Mouse (Mus musculus): ENCODE measurements around the gene Zfp512.
"Not testable (repeated sequence)": the region's sequence is repeated elsewhere in the genome, so short reads cannot be mapped to it uniquely, and the experiment has no call there.

Gene Zfp512

GRCm38 (mm10) chr5:31451878-31452561 lies at the start of gene Zfp512:
Gene Zfp512, plus strand, starts transcription at chr5:31452431.
- peak; percentile 95 for DNase-seq (ENCODE audit: low spot score)

GRCm38 (mm10) chr5:31434727-31435126 lies 17.5 kb upstream of the Zfp512 start:
- not testable (repeated sequence) for DNase-seq (ENCODE audit: low spot score)

GRCm38 (mm10) chr5:31451336-31451735 lies 895 bp upstream of the Zfp512 start:
- DNase-seq (ENCODE audit: low spot score) = no peak

GRCm38 (mm10) chr5:31452562-31452878 lies 289 bp downstream of the Zfp512 start:
- DNase-seq (ENCODE audit: low spot score) = no peak

GRCm38 (mm10) chr5:31452886-31453410 lies 717 bp downstream of the Zfp512 start:
- DNase-seq (ENCODE audit: low spot score) = peak; percentile 21

- no peak for DNase-seq (ENCODE audit: low spot score)
Measured at GRCm38 (mm10) chr5:31467798-31468197, 15.6 kb downstream of the Zfp512 start.

- DNase-seq (ENCODE audit: low spot score) = no peak
Measured at GRCm38 (mm10) chr5:31469711-31470110, 17.5 kb downstream of the Zfp512 start.

- DNase-seq (ENCODE audit: low spot score) = peak; percentile 39
Measured at GRCm38 (mm10) chr5:31470334-31470733, 18.1 kb downstream of the Zfp512 start.

- DNase-seq (ENCODE audit: low spot score) = no peak
Measured at GRCm38 (mm10) chr5:31480536-31480935, 28.3 kb downstream of the Zfp512 start.

GRCm38 (mm10) chr5:31485440-31485839 lies 33.2 kb downstream of the Zfp512 start, which contains the start of gene 4930548H24Rik:
Gene 4930548H24Rik, plus strand, starts transcription at chr5:31485740.
- no peak for DNase-seq (ENCODE audit: low spot score)

GRCm38 (mm10) chr5:31487889-31488288 lies 35.7 kb downstream of the Zfp512 start:
- DNase-seq (ENCODE audit: low spot score) = no peak

GRCm38 (mm10) chr5:31489116-31489769 lies 37.0 kb downstream of the Zfp512 start:
- no peak for DNase-seq (ENCODE audit: low spot score)

- no peak for DNase-seq (ENCODE audit: low spot score)
Measured at GRCm38 (mm10) chr5:31492031-31492430, 39.8 kb downstream of the Zfp512 start.

- DNase-seq (ENCODE audit: low spot score) = peak; percentile 95
Measured at GRCm38 (mm10) chr5:31494513-31495297, 42.5 kb downstream of the Zfp512 start, which contains the start of gene Gpn1. Gene Gpn1, plus strand, starts transcription at chr5:31494741.

- no peak for DNase-seq (ENCODE audit: low spot score)
Measured at GRCm38 (mm10) chr5:31504843-31505242, 52.6 kb downstream of the Zfp512 start.

- DNase-seq (ENCODE audit: low spot score) = no peak
Measured at GRCm38 (mm10) chr5:31512481-31512880, 60.2 kb downstream of the Zfp512 start.

GRCm38 (mm10) chr5:31520556-31520955 lies 68.3 kb downstream of the Zfp512 start:
- no peak for DNase-seq (ENCODE audit: low spot score)

GRCm38 (mm10) chr5:31526354-31527116 lies 74.3 kb downstream of the Zfp512 start, which contains the start of gene Slc4a1ap:
Gene Slc4a1ap, plus strand, starts transcription at chr5:31526995.
- peak; percentile 82 for DNase-seq (ENCODE audit: low spot score)

GRCm38 (mm10) chr5:31527117-31527680 lies 75.0 kb downstream of the Zfp512 start:
- peak; percentile 34 for DNase-seq (ENCODE audit: low spot score)

- not testable (repeated sequence) for DNase-seq (ENCODE audit: low spot score)
Measured at GRCm38 (mm10) chr5:31527707-31528106, 75.5 kb downstream of the Zfp512 start, which contains the start of gene Supt7l. Gene Supt7l, minus strand, starts transcription at chr5:31527807.

- peak; percentile 24 for DNase-seq (ENCODE audit: low spot score)
Measured at GRCm38 (mm10) chr5:31528560-31528959, 76.3 kb downstream of the Zfp512 start.

All from MN1 (cell line).